Mouse (Mus musculus): ENCODE data around the gene Sp1. TPM values are rescaled to one million over a fixed set of nuclear protein-coding genes. Genes with fewer than 3 reads are reported as not detected.

Sp1 gene
- polyA plus RNA-seq, 1 experiment from 2014 or later, result 5.6 TPM

- H3K4me1 ChIP-seq (replicated peaks; ENCODE audit: control insufficient read depth, insufficient read depth, low read length), result 0 out of 2 replicates have a peak, but pooled peaks cover 4% of the 10 kb centered on the region
- peak overlapping the region; percentile 99 for H3K4me2 ChIP-seq (replicated peaks; ENCODE audit: low read depth)
- H3K9ac ChIP-seq (ENCODE audit: low read depth, low read length), result no peak overlapping the region
- no peak for TF ChIP-seq CTCF (IDR thresholded peaks at IDR 0.05; ENCODE audit: low read depth)
- no peaks in the 10 kb centered on the region for H3K9me3 ChIP-seq (ENCODE audit: control insufficient read depth)
- peak overlapping the region; percentile 50 for H3K27ac ChIP-seq (ENCODE audit: low read depth, low read length)
- ATAC-seq, result no peak
- H3K36me3 ChIP-seq (ENCODE audit: control insufficient read depth, insufficient read depth), result no peaks in the 10 kb centered on the region
- H3K27me3 ChIP-seq (replicated peaks; ENCODE audit: control insufficient read depth, insufficient read depth, low read length), result no peaks in the 10 kb centered on the region
- WGBS, result 15% methylated on average over 10 of the region's 10 CpGs
- no peak overlapping the region for H3K4me3 ChIP-seq (ENCODE audit: low read depth, low read length)
Measured at GRCm38 (mm10) chr15:102377810-102378262, 28.1 kb upstream of the Sp1 start.

DNA sequence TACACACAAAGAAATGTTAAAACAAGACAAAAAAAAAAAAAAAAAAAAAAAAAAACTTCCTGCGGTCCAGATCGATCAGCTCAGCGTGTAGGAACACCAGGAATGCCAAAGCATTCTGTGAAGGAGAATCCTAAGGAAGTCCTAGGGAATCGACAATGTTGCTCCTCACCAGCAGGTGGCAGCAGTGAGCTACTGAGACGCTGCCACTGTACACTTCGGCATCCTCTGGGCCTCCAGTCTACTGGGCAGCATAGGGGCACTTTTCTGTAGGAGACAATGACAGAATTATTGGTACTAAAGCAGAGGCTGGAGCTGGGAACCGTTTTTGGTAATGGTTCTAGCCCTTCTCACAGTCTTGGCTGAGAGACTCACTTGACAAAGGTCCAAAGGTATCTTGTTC is 24.4 kb upstream of the Sp1 start:
- no peak overlapping the region for H3K9ac ChIP-seq (ENCODE audit: low read depth, low read length)
- H3K36me3 ChIP-seq (ENCODE audit: control insufficient read depth, insufficient read depth), result no peaks in the 10 kb centered on the region
- peak; percentile 79 for ATAC-seq
- no peak overlapping the region for H3K4me3 ChIP-seq (ENCODE audit: low read depth, low read length)
- H3K9me3 ChIP-seq (ENCODE audit: control insufficient read depth), result no peaks in the 10 kb centered on the region
- H3K4me2 ChIP-seq (replicated peaks; ENCODE audit: low read depth), result peak overlapping the region; percentile 30
- 1% methylated on average over 7 of the region's 7 CpGs for WGBS
- no peaks in the 10 kb centered on the region for H3K27me3 ChIP-seq (replicated peaks; ENCODE audit: control insufficient read depth, insufficient read depth, low read length)
- 0 out of 2 replicates have a peak, but pooled peaks cover under 1% of the 10 kb centered on the region for H3K4me1 ChIP-seq (replicated peaks; ENCODE audit: control insufficient read depth, insufficient read depth, low read length)
- H3K27ac ChIP-seq (ENCODE audit: low read depth, low read length), result no peak overlapping the region
- TF ChIP-seq CTCF (IDR thresholded peaks at IDR 0.05; ENCODE audit: low read depth), result peak; percentile 98

DNA sequence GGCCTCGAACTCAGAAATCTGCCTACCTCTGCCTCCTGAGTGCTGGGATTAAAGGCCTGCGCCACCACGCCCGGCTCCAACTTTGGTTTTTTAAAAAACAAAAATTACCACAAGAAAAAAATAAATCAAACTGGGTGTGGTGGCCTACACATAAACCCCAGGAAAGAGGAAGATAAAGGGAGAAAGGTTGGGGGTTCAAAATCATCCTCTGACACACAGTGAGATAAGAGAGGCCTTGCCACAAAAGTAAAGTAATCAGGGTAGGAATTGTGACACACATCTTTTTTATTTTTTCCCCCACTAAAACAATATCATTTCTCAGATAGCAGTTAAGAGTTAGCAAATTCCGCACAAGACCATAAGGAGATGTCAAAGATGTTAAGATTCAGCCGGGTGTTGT is 22.3 kb upstream of the Sp1 start:
- 91% methylated on average over 6 of the region's 6 CpGs for WGBS
- no peak overlapping the region for H3K4me3 ChIP-seq (ENCODE audit: low read depth, low read length)
- H3K4me1 ChIP-seq (replicated peaks; ENCODE audit: control insufficient read depth, insufficient read depth, low read length), result no peaks in the 10 kb centered on the region
- no peak for ATAC-seq
- TF ChIP-seq CTCF (IDR thresholded peaks at IDR 0.05; ENCODE audit: low read depth), result no peak
- H3K9me3 ChIP-seq (ENCODE audit: control insufficient read depth), result no peaks in the 10 kb centered on the region
- H3K9ac ChIP-seq (ENCODE audit: low read depth, low read length), result no peak overlapping the region
- no peak overlapping the region for H3K4me2 ChIP-seq (replicated peaks; ENCODE audit: low read depth)
- H3K27me3 ChIP-seq (replicated peaks; ENCODE audit: control insufficient read depth, insufficient read depth, low read length), result no peaks in the 10 kb centered on the region
- H3K27ac ChIP-seq (ENCODE audit: low read depth, low read length), result no peak overlapping the region
- no peaks in the 10 kb centered on the region for H3K36me3 ChIP-seq (ENCODE audit: control insufficient read depth, insufficient read depth)

DNA sequence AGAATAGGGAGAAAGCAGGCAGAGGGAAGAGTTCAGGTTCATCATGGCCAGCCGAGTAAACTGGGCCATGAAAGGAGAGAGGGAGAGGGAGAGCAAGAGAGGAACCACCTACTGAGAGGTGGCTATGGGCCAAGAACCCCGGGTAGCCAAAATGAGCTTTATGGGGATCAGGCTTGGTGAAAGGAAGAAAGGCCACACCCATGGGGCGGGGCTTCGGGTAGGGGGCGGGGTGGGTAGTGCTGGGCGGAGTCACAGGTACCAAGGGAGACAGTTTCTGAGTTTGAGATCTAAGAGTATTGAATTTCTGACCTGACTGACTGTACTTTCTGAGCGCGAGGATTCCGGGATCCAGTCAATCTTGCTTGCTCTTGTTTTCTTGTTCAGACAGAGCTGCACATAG is 19.3 kb upstream of the Sp1 start:
- ATAC-seq, result no peak
- Histone ChIP-seq H3K4me1 (replicated peaks; ENCODE audit: control insufficient read depth, insufficient read depth, low read length) (no peaks in the 10 kb centered on the region), H3K27ac (ENCODE audit: low read depth, low read length) (no peak overlapping the region), H3K4me3 (ENCODE audit: low read depth, low read length) (no peak overlapping the region), H3K9me3 (ENCODE audit: control insufficient read depth) (no peaks in the 10 kb centered on the region), H3K9ac (ENCODE audit: low read depth, low read length) (no peak overlapping the region), H3K27me3 (replicated peaks; ENCODE audit: control insufficient read depth, insufficient read depth, low read length) (no peaks in the 10 kb centered on the region), H3K36me3 (ENCODE audit: control insufficient read depth, insufficient read depth) (no peaks in the 10 kb centered on the region), H3K4me2 (replicated peaks; ENCODE audit: low read depth) (no peak overlapping the region)
- no peak for TF ChIP-seq CTCF (IDR thresholded peaks at IDR 0.05; ENCODE audit: low read depth)
- WGBS, result 47% methylated on average over 9 of the region's 9 CpGs

DNA sequence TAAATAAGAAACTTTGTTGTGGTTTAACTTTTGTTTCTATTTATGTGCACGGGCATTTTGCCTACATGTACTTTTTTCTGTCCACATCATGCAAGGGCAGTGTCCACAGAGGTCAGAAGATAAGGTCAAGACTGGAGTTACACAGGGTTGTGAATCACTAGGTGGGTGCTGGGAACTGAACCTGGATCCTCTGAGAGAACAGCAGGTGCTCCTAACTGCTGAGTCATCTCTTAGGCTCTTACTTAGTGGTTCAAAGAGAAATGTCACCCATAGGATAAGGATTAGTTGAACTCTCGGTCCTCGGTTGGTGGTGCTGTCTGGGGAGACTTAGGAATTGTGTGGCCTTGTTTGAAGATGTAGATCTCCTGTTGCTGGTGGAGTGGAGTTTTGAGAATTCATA is 17.0 kb upstream of the Sp1 start:
- no peak overlapping the region for H3K27ac ChIP-seq (ENCODE audit: low read depth, low read length)
- ATAC-seq, result no peak
- no peaks in the 10 kb centered on the region for H3K36me3 ChIP-seq (ENCODE audit: control insufficient read depth, insufficient read depth)
- no peaks in the 10 kb centered on the region for H3K9me3 ChIP-seq (ENCODE audit: control insufficient read depth)
- no peak for TF ChIP-seq CTCF (IDR thresholded peaks at IDR 0.05; ENCODE audit: low read depth)
- 81% methylated on average over 3 of the region's 3 CpGs for whole genome bisulfite sequencing
- H3K4me3 ChIP-seq (ENCODE audit: low read depth, low read length), result no peak overlapping the region
- H3K4me1 ChIP-seq (replicated peaks; ENCODE audit: control insufficient read depth, insufficient read depth, low read length), result 0 out of 2 replicates have a peak, but pooled peaks cover 4% of the 10 kb centered on the region
- H3K9ac ChIP-seq (ENCODE audit: low read depth, low read length), result no peak overlapping the region
- H3K4me2 ChIP-seq (replicated peaks; ENCODE audit: low read depth), result no peak overlapping the region
- no peaks in the 10 kb centered on the region for H3K27me3 ChIP-seq (replicated peaks; ENCODE audit: control insufficient read depth, insufficient read depth, low read length)

DNA sequence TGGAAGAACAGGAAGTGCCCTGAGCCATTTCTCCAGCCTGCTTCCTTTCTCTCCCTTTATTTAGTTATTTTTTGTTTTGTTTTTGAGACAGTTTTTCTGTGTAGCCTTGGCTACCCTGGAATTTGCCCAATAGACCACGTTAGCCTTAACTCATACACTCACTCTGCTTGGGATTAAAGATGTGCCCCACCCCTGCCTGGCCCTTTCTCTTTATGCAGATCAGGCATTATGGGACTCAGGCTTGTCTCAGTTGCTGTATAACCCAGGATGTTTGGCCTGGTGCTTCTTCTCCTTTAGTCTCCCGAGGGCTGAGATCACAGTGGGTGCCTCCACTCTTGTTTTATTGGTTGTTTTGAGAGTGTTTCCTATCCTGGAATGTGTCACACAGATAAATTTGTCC is 13.4 kb upstream of the Sp1 start:
- 0 out of 2 replicates have a peak overlapping the region, but pooled peaks have one; percentile 76 for H3K27ac ChIP-seq (ENCODE audit: low read depth, low read length)
- no peak for ATAC-seq
- WGBS, result 33% methylated on average over 2 of the region's 2 CpGs
- H3K36me3 ChIP-seq (ENCODE audit: control insufficient read depth, insufficient read depth), result no peaks in the 10 kb centered on the region
- H3K27me3 ChIP-seq (replicated peaks; ENCODE audit: control insufficient read depth, insufficient read depth, low read length), result no peaks in the 10 kb centered on the region
- H3K9me3 ChIP-seq (ENCODE audit: control insufficient read depth), result no peaks in the 10 kb centered on the region
- no peak overlapping the region for H3K4me3 ChIP-seq (ENCODE audit: low read depth, low read length)
- TF ChIP-seq CTCF (IDR thresholded peaks at IDR 0.05; ENCODE audit: low read depth), result no peak
- no peak overlapping the region for H3K9ac ChIP-seq (ENCODE audit: low read depth, low read length)
- no peak overlapping the region for H3K4me2 ChIP-seq (replicated peaks; ENCODE audit: low read depth)
- H3K4me1 ChIP-seq (replicated peaks; ENCODE audit: control insufficient read depth, insufficient read depth, low read length), result peaks cover 8% of the 10 kb centered on the region; the same call in 1 of the 2 replicates

DNA sequence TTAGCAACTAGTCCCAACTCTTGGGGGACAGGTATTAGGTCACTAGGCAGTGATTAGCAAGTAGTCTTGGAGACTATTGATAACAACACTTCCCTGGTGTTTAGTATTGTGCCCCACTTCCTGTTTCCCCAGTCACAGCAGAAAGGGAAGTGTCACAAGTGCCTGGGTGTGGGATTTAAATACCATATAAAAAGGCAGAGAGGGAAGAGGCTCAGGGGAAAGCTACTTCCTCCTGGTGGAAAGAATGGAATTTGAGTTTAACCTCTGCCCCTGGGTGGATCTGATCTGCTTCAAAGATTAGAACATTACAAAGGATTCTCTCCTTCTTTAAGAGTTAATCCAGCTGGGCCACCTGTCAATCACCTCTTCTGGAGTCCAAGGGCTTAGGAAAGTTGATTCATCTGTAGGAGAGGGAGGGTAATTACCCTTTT is 12.3 kb upstream of the Sp1 start:
- peak overlapping the region; percentile 76 for H3K27ac ChIP-seq (ENCODE audit: low read depth, low read length)
- H3K27me3 ChIP-seq (replicated peaks; ENCODE audit: control insufficient read depth, insufficient read depth, low read length), result no peaks in the 10 kb centered on the region
- H3K9me3 ChIP-seq (ENCODE audit: control insufficient read depth), result no peaks in the 10 kb centered on the region
- no peaks in the 10 kb centered on the region for H3K36me3 ChIP-seq (ENCODE audit: control insufficient read depth, insufficient read depth)
- H3K4me2 ChIP-seq (replicated peaks; ENCODE audit: low read depth), result no peak overlapping the region
- peak; percentile 76 for ATAC-seq
- no peak overlapping the region for H3K4me3 ChIP-seq (ENCODE audit: low read depth, low read length)
- no peak; the same call in 1 of the 2 replicates for TF ChIP-seq CTCF (IDR thresholded peaks at IDR 0.05; ENCODE audit: low read depth)
- H3K9ac ChIP-seq (ENCODE audit: low read depth, low read length), result no peak overlapping the region
- H3K4me1 ChIP-seq (replicated peaks; ENCODE audit: control insufficient read depth, insufficient read depth, low read length), result peaks cover 12% of the 10 kb centered on the region
